Mouse (Mus musculus): Measurements from ENCODE around the gene 4632433K11Rik. TPM values are rescaled to one million over a fixed set of nuclear protein-coding genes. Genes with fewer than 3 reads are reported as not detected.
"Not testable (repeated sequence)": the region's sequence is repeated elsewhere in the genome, so short reads cannot be mapped to it uniquely, and the experiment has no call there.

4632433K11Rik gene
- polyA plus RNA-seq, 3 experiments from 2014 or later = not detected

DNA sequence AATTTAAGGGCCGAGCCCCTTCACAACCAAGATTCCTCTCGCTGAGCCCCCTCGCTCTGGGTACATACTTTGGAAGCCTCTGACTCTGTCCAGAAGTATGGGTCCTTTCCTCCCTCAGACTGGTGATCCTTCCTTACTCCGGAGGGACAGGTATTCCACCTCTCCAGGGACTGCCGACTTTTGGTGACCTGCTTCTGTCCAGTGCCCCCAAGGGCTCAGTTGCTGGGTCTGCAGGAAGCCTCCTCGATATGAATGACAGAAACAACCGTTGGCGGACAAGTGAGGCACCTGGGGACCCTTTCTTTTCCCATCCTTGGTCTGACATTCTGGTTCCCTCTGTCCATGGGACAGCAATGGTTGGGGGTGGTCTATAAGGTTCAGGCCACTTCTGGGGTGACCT lies 23.5 kb downstream of the 4632433K11Rik start:
- ATAC-seq = no peak

- ATAC-seq = no peak
Observed at GRCm38 (mm10) chr7:5057804-5058203, 23.9 kb downstream of the 4632433K11Rik start.

DNA sequence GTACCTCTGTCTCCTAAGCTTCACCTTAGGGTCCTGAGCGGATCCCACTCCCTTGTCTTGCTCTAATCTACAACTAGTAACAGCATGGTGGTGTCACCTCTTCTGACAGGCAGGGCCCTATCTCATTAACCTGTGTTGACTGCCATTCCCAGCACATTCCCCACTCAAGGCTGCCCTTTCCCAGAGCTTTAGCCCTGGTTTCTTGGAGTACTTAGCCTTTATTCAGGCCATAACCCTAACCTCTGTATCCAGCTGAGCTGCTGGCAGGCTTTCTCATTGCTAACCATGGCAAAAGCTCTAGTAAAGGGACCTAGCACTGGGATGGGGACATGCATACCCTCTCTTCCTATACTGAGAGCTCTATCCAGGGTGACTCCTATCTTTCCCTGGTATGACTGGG lies 24.7 kb downstream of the 4632433K11Rik start:
- no peak for ATAC-seq

DNA sequence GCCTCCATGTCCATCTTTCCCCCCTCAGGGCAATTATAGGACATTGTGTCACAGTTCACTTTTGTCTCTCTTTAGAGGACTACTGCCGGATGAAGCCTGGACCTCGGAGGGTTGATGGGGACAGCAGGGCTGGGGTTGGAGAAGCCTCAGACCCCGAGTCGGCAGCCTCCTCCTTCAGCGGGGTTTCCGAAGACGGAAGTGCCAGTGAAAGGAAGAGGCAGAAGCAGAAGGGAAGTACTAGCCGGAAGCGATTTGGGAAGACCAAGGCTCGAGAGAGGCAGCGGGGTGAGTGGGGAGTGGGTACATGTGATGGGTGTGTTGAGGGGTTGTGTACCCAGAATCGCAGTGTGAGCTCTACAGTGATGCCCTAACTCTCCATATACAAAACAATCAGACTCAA lies 25.5 kb downstream of the 4632433K11Rik start:
- ATAC-seq = no peak

DNA sequence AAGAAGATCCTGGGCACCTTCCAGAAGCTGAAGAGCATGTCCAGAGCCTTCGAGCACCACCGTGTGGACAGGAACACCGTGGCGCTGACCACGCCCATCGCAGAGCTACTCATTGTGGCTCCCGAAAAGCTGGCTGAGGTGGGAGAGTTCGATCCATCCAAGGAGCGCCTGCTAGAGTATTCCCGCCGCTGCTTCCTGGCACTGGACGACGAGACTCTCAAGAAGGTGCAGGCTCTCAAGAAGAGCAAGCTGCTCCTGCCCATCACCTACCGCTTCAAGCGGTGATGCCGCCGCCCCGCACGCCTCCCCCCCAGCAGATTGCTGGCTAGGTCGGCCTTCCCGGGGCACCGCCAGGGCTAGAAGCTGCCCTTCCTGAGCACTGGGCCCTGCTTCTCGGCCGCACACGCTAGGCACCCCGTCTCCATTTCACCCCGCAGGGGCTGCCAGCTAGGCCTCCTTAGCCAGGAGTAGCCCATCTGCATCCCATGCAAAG lies 26.4 kb downstream of the 4632433K11Rik start:
- no peak for ATAC-seq

DNA sequence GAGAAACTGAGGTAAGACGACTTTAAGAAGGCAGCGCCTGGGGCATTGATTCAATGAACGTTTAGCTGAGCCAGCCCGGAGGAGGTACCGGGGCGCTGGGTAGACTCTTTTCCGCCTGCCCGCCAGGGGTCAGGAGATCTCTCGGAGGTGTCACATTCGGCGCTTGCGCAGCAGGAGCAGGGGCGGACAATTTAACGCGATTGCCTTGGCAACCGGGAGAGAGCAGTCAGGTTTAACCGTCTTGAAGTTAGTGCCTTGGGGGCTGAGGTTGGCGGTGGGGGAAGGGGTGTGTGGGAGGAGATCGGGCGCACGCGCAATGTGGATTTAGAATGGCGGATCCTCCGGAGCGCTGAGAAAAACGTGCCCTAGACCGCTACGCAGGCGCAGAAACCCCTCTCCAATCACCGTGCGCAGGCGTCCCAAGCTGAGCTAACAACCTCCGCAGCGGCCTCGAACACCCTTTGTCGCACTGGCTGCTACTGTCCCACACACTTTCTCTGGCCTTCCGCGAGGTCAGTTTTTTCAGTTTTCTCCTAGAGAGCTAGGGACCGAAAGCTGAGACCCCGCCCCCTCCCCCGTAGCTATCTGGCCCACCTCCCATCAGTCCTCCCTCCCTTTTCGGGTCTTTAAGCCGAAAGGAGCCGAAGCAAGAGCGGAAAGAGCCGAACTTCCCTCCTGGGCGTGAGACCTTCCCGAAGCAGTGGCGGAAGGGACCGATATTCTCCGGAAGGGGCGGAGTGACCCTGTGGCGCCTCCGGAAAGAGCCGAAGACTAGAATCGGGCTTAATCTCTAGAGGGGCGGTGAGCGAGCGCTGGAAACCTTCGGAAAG lies 27.2 kb downstream of the 4632433K11Rik start:
- ATAC-seq = peak; percentile 78

DNA sequence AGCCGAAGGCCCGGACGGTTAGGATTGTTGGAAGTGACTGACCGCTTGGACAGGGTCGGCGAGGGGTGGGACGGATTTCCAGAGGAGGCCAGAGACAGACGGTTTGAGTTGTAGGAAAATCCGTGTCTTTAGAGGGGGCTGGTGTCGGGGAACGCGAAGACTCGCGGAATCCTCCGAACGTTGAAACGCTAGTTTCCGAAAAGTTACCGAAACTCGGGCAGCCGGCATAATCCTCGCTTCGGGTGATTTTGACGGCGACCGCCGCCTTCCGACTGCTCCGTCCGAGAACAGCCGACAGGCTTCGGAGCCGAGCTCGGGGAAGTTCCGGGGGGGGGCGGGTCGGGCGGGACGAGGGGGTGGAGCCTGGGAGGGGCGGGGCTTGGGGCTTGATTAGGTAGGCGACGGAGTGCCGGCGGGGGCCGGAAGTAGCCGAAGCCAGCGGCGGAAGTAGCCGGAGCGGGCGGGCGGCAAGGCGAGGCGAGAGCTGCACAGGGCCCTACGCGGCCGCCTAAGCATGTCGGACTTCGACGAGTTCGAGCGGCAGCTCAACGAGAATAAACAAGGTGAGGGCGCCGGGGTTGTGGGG lies 27.9 kb downstream of the 4632433K11Rik start, which contains the start of gene U2af2:
Gene U2af2, plus strand, starts transcription at position 370 of the 586 bp plus-strand sequence.
- ATAC-seq = peak; percentile 29

GRCm38 (mm10) chr7:5062360-5063001 lies 28.6 kb downstream of the 4632433K11Rik start:
- peak; percentile 7 for ATAC-seq

- no peak for ATAC-seq
Observed at GRCm38 (mm10) chr7:5064886-5065285, 31.0 kb downstream of the 4632433K11Rik start.

DNA sequence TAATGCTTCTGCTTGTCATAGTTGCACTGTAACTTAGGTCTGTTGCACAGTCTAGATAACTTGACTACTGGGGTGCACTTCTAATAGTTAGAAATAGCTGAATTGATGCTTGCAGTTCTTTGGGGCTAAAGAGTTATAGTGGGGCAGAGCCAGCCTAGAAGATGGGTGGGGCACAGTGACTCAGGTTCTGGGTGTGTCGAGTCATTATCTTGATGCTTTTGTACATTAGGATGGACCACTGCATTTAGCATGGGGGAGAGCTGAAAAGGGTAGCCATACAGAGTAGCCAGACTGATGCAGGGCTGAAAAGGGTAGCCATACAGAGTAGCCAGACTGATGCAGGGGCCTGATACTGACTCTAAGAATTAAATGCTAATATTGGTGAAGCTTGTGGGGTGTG lies 39.7 kb downstream of the 4632433K11Rik start:
- no peak for ATAC-seq

DNA sequence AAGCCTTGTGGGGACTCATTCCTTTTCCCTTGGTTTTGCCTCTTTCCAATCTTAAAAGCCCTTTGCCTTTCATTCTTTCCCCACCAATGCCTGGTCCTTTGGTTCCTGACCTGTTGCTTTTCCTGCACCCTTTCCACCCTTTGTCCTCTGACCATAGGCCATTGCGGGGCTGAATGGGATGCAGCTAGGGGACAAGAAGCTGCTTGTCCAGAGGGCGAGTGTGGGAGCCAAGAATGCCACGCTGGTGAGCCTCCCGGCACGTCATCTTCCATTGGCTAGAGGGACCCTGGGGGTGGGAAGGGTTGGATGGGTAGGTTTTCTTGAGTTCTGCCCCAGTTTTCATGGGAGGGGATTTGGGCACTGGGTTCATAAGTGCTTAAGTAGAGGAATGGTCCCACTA lies 41.1 kb downstream of the 4632433K11Rik start:
- ATAC-seq = no peak

DNA sequence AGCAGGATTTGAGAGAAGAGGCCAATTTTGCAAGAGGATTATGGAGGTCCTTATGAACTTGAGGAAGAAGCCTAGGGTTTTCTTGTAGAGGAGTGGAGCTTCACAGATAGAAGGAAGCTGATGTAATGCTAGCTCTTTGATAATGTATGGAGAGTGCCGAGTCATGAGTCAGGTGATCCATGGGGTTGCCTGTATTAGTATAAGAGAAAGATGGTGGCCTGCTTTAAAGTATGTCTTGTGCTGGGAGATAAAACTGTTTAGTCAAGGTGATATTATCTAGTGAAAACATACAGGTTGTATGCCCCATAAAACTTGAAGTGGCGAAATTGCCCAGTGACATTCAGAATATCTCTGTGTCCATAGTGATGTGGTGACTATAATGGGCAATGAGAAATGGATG lies 43.0 kb downstream of the 4632433K11Rik start:
- no peak for ATAC-seq

- ATAC-seq = not testable (repeated sequence)
Observed at GRCm38 (mm10) chr7:5079365-5080009, 45.6 kb downstream of the 4632433K11Rik start.

DNA sequence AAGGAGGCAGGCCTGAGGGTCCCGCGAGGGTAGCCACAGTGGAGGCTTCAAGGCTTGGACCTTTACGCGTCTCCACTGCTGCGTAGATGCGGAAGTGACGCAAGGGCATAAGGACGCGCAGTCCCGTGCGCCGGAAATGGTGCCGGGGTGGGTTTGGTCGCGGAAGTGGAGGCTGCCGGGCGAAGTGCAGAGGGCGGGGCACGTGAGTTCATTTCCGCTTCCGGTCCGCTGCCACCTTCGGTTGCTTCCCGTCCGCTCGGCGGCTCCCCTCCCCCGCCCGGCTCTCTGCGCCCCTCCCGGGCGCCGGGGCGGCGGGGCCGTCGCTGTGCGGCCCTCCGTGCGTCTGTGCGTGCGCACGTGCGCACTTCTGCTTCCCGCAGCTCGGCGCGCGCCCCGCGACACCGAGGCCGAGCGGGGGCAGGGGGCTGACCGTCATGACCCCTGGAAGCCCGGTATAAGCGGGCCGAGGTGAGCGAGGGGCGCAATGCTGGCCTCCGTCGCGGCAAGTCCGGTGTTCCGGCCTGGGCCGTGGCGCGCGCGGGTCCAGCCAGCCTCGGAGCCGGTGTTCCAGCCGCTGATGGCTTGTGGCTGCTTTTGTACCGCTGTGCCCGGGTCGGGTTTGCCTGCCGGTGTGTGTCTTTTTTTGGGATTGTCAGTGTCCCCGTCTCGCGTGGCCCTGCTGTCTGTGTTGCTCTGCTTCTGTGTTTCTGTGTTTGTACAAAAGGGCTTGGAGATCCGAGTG lies 46.3 kb downstream of the 4632433K11Rik start, which contains the start of gene Epn1:
Gene Epn1, plus strand, starts transcription at position 226 of the 742 bp plus-strand sequence.
- peak; percentile 98 for ATAC-seq

GRCm38 (mm10) chr7:5080815-5081214 lies 46.9 kb downstream of the 4632433K11Rik start:
- no peak for ATAC-seq

DNA sequence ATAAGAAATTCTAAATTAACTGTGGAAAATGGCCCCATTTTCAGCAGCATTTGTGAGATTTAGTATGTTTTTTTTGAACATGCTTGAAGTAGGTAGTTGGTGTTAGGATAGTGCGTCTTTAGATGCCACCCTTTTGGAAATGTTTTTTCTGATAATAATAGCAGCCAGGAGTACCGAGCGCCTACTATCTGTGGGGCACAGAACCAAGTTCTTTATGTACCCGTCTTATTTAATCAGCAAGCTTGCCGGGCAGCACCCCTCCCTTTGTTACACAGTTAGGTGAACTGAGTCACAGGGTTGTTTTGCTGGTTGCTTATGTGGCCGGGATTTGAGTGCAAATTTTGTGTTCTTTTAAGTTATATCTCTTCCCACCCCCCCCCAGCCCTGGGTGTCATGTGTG lies 47.3 kb downstream of the 4632433K11Rik start:
- no peak for ATAC-seq

DNA sequence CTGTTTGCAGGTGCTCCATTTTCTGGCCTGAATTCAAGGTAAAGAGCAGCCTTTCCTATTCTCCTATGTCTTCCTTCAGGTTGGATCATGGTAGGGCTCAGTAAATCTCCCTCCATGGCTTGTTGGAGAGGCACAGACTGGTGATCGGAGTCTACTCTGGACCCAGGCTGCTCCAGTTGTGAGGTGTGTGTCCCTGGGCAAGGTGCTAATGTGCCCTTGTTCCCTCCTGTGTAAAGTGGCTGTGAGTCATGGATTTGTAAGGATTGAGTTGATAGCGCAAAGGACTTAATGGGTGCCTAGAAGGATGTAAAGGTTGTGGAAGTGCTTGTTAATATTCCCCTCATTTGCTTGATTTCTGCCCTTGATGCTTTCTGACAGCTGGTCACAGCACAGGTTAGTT lies 48.0 kb downstream of the 4632433K11Rik start:
- ATAC-seq = no peak

- ATAC-seq = no peak
Observed at GRCm38 (mm10) chr7:5083325-5084105, 49.6 kb downstream of the 4632433K11Rik start.
